Mouse (Mus musculus) frontal cortex, postnatal 36 days (tissue): ENCODE measurements at regions not wholly inside any gene's neighbourhood (a gene's known extent, or its start where the extent isn't known, plus 50 kb on each side); places are given as distances from the start of the nearest gene placed in this dataset.

Experiments
- DNase-seq, 2 experiments: peaks; one replicate each; pipeline ENCODE4 v3.0.0; 2022; ENCODE audit warnings: low spot score in 2 of 2

- DNase-seq: no peak
These were observed 845.4 kb downstream of the Pcdh18 start for GRCm38 (mm10) chr3:48911758-48912157.

GRCm38 (mm10) chr3:48890403-48890802 lies 866.7 kb downstream of the Pcdh18 start:
- DNase-seq: no peak

GRCm38 (mm10) chr3:48887885-48888284 lies 869.2 kb downstream of the Pcdh18 start:
- no peak for DNase-seq

- DNase-seq: no peak
These were observed 887.6 kb downstream of the Pcdh18 start for GRCm38 (mm10) chr3:48869527-48869926.

- peak; percentile 67 to 87 for DNase-seq
These were observed 911.0 kb downstream of the Pcdh18 start for GRCm38 (mm10) chr3:48846049-48846653.

GRCm38 (mm10) chr3:48840692-48841091 lies 916.4 kb downstream of the Pcdh18 start:
- DNase-seq: peak; percentile 7 to 13

GRCm38 (mm10) chr3:48823360-48823759 lies 933.8 kb downstream of the Pcdh18 start:
- DNase-seq: no peak

GRCm38 (mm10) chr3:48804398-48804797 lies 952.7 kb downstream of the Pcdh18 start:
- DNase-seq: no peak

- DNase-seq: no peak
These were observed 985.4 kb downstream of the Pcdh18 start for GRCm38 (mm10) chr3:48771709-48772108.
